Mouse (Mus musculus) cerebellum, adult 9-10 months (tissue): ENCODE measurements at regions not wholly inside any gene's neighbourhood (a gene's known extent, or its start where the extent isn't known, plus 50 kb on each side); places are given as distances from the start of the nearest gene placed in this dataset.

Experiments
- DNase-seq: peaks from one replicate; pipeline ENCODE4 v3.0.0; 2022

DNA sequence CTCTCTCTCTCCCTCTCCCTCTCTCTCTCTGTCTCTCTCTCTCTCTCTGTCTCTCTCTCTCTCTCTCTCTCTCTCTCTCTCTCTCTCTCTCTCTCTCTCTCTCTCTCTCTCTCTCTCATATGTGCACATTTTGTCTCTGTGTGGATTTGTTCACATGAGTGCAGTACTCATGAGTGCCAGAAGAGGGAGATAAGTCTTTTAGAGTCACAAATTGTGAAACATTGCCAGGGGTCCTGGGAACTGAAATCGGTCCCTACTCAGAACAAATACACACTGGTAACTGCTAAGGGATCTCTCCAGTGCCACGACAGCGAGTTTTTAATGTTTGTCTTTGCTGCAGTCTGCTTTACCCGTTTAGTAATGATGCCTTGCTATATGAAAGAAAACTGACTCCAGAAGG lies 356.2 kb upstream of the Igbp1b start:
- no peak for DNase-seq

- no peak for DNase-seq
These were observed 352.2 kb upstream of the Igbp1b start for GRCm38 (mm10) chr6:139010501-139010900.
